Mouse (Mus musculus) thymus, postnatal 14 days (tissue): ENCODE results near the gene Erg.

Source experiments
- DNase-seq: peaks from one replicate; pipeline ENCODE4 v3.0.0; 2021

Gene Erg

DNA sequence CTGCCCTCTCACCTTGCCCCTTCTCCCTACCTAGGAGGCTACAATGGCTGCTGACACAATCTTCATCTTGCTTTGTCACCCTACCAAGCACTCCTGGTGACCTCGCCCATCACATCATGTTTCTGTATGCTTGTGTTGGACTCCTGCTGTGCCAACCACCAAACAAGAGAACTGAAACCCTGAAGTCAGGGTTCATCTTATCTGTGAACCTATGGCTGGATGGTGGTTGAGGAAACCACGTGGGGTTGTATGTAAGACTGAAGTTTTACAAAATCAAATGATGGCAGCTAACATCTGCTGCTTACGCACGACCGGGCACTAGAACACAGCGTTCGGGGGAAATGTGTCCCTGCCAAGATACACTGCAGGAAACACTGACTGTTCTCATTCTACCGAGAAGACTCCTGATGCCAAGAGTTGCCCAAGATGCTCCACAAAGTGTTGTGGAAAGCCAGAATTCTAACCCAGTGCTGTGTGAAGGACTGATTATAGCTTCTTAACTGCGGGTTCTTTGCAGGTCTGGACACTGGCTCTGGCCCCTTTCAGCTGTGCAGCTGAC, 201.7 kb downstream of the Erg start:
- DNase-seq = no peak

DNA sequence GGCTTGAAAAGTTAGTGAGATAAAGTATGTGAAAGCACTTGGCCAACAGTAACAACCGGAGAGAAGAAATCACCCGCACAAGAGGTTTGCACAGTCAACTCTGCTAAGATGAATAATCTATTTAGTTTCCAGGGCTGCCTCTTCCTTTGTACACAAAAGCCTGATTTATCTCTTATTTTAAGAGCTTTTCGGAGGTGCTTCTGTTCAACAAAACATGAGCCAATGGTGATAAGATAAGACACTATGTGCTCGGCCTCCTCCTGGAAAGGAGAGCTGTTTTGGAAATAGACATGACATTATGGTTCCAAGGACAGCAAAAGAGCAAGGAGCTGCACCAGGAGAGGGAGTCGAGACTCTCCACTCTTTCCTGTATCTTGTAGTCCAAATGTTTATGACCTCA, 204.1 kb downstream of the Erg start:
- DNase-seq = no peak

- no peak for DNase-seq
These were observed 209.6 kb downstream of the Erg start for GRCm38 (mm10) chr16:95376834-95377233.

GRCm38 (mm10) chr16:95376364-95376763, 210.0 kb downstream of the Erg start:
- no peak for DNase-seq

GRCm38 (mm10) chr16:95374646-95375045, 211.7 kb downstream of the Erg start:
- no peak for DNase-seq

GRCm38 (mm10) chr16:95372960-95373359, 213.4 kb downstream of the Erg start:
- no peak for DNase-seq

DNA sequence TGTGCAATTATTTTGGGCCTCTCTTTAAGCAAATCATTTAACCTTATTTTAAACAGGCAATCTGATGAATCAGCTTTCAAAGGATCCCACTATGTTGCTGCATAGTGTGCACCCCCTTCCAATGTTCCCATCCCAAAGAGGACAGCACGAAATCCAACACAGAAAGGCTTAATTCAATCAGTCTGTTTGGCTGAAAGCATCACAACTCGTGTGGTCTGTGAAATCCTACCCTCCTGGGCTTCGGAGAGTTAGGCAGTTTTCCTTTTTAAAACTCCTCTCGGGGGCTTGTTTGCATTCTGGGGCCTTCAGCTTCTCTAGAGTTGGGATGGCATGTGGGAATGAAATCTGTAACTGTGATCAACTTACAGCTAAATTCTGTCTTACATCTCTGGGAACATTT, 214.7 kb downstream of the Erg start:
- DNase-seq = no peak

- no peak for DNase-seq
These were observed 219.2 kb downstream of the Erg start for GRCm38 (mm10) chr16:95366989-95367765.

DNA sequence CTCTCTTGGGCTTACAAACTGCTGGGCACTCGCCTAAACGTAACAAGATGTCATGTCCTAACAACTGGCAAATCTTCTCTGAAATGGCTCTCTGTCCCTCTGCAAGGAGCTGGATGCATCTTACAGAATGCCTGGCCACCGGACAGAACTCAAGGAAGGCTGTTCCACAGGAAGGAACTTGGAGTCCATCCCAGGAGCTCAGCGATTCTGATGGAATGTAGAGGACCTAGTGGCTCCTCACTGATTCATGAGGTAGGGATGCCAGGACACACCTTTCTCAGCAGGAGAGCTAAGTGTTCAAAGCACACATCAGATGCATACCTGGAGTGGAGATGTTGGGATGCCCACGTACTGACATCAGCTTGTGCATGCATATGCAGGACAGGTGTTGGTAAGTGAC, 221.2 kb downstream of the Erg start:
- no peak for DNase-seq

GRCm38 (mm10) chr16:95363632-95364465, 222.5 kb downstream of the Erg start:
- DNase-seq = no peak

GRCm38 (mm10) chr16:95361950-95362349, 224.4 kb downstream of the Erg start:
- no peak for DNase-seq

- no peak for DNase-seq
These were observed 225.4 kb downstream of the Erg start for GRCm38 (mm10) chr16:95360940-95361489.

GRCm38 (mm10) chr16:95360214-95360850, 226.1 kb downstream of the Erg start:
- DNase-seq = no peak

GRCm38 (mm10) chr16:95356962-95357955, 229.1 kb downstream of the Erg start:
- DNase-seq = no peak

- DNase-seq = no peak
These were observed 232.6 kb downstream of the Erg start for GRCm38 (mm10) chr16:95353838-95354237.

DNA sequence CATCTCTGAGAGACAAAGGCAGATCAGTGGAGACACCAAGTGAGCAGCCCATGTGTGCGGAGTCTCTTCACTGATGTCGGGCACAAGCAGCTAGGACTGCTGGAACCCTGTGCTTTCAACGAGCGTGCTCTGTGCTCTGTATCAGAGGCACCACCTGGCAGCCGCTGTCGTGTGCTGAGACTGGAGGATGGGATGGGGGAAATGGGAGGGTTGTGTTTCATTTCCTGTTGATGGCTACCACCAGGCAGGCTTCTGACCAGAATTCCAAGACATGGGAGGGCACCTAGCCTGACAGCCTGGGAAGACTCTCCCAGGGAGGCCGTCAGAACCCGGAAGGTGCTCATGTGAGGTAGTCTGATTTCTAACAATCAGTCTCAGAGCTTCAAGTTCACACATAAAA, 234.1 kb downstream of the Erg start:
- no peak for DNase-seq

DNA sequence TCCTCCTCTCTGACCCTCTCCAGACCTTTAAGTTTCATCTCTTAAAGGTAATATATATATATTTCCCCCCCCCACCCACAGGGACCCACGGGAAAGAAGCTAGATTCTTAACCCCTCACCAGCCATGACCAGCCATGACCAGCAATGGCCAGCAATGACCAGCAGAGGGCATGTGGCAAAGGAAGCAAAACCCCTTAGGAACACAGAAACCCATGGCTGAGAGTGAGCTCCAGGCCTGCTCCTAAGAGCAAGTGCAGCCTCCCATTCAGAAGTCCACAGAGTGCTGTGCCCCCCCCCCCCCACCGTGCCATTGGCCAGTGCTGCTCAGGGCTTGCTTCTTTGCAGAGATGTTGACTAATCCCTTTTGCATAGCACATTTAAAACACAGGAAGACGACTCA, 235.9 kb downstream of the Erg start:
- DNase-seq = peak; percentile 60

DNA sequence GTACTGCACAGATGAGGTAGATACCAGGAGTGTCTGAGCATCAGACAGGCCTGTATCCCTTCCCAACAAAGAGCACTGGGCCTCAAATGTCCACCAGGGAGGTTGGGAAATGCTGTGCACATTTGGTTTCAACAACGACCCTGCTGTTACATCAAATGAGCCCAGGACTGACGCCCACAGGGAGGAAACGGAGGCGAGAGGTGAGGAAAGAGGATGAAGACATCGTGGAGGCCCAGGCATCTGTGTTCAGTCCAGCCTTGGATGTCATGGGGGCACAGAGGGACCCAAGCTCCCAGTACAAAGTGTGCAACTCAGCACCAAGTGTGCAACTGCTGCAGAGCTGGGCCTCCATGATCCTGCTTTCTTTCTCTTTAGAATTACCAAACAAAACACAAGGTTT, 236.6 kb downstream of the Erg start:
- DNase-seq = no peak

GRCm38 (mm10) chr16:95349344-95349743, 237.0 kb downstream of the Erg start:
- DNase-seq = no peak

- no peak for DNase-seq
These were observed 237.8 kb downstream of the Erg start for GRCm38 (mm10) chr16:95348555-95348954.

- DNase-seq = no peak
These were observed 239.2 kb downstream of the Erg start for GRCm38 (mm10) chr16:95347202-95347601.

DNA sequence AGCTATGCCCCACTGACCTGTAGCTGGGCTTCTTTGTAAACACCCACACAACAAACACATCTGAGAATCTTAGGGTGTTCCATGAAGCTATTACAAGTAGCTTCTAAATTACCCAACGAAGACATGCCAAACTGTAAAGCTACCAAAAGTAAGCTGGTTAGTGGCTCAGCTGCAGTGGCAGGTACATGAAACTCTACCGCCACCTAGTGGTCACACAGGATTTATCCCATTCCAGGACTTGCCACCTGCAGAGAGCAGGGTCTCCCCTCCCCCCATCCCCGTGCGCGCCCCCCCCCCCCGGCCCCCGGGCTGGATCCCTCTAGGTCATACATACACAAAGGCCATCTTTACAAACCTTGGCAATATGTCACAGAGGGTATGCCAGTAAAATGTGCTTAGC, 240.5 kb downstream of the Erg start:
- DNase-seq = peak; percentile 82
